In the genomic region with DNA sequence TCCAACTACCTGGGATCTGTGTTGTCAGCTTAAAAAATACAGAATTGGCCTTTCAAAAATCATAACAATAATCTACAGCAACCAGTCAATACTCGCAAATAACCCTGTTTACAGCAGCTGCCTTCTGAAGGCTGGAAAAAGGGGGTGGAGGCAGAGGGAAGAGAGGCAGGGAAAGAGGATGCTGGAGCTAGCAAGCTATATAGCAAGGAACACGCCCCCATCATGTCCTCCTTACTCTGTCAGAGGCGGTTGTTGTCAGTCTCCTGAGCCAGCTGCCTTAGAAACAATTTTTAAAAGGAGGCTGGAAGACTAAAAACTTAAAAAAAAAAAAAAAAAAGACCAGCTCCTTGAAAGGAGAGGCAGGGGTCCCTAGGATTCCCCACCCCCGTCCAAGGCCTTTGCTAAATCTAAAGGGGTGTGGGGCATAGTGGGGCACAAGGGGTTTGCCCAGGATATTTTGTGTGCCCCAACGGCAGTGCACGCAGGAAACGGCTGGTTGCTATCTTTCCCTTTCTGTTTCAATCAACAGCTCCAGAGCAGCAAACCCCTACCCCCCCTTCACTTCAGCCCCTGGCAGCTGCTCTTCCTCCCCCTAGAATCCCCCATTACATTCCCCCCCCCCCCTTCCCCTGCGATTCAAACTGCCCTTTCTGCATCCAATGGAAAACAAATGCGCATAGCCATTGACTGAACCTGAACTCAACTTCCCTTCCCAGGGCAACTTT, we compare ENCODE assay signal across 8 mouse cellular contexts. TPM values are rescaled to one million over a fixed set of nuclear protein-coding genes. Genes with fewer than 3 reads are reported as not detected.
DNase-seq lines count a peak whose midpoint lies in the region; ATAC-seq lines count a peak whose summit lies in the region.

No protein-coding gene starts in this region.

- peak overlapping the region; percentile 97 for H3K4me3 ChIP-seq in kidney, embryonic 16.5 days (ENCODE audit: low read length)
- H3K4me3 ChIP-seq in hindbrain, embryonic 12.5 days = peak overlapping the region; percentile 68
- peak overlapping the region; percentile 99 for H3K4me3 ChIP-seq in midbrain, embryonic 11.5 days (ENCODE audit: low read depth, low read length)

- peak overlapping the region; percentile 95 for H3K4me2 ChIP-seq in kidney, embryonic 16.5 days (replicated peaks; ENCODE audit: low read depth, low read length)
- peak overlapping the region; percentile 82 for H3K4me2 ChIP-seq in hindbrain, embryonic 12.5 days (replicated peaks)
- peak overlapping the region; percentile 97 for H3K4me2 ChIP-seq in midbrain, embryonic 11.5 days

- 21% methylated on average over 9 of the region's 9 CpGs for WGBS in kidney, embryonic 16.5 days
- 30% methylated on average over 9 of the region's 9 CpGs for WGBS in hindbrain, embryonic 12.5 days
- WGBS in midbrain, embryonic 11.5 days = 42% methylated on average over 9 of the region's 9 CpGs

- H3K27ac ChIP-seq in kidney, embryonic 16.5 days (ENCODE audit: low read length) = no peak overlapping the region
- H3K27ac ChIP-seq in hindbrain, embryonic 12.5 days = peak overlapping the region; percentile 100
- H3K27ac ChIP-seq in midbrain, embryonic 11.5 days (ENCODE audit: low read depth, low read length) = peak overlapping the region; percentile 83; the same call in 1 of the 2 replicates

- H3K27me3 ChIP-seq in kidney, embryonic 16.5 days (ENCODE audit: insufficient read depth, low read length) = no peaks in the 10 kb centered on the region
- no peaks in the 10 kb centered on the region for H3K27me3 ChIP-seq in hindbrain, embryonic 12.5 days
- H3K27me3 ChIP-seq in midbrain, embryonic 11.5 days (ENCODE audit: control insufficient read depth, insufficient read depth, low read length) = no peaks in the 10 kb centered on the region

- H3K36me3 ChIP-seq in kidney, embryonic 16.5 days (ENCODE audit: insufficient read depth, low read length) = no peaks in the 10 kb centered on the region
- H3K36me3 ChIP-seq in hindbrain, embryonic 12.5 days = no peaks in the 10 kb centered on the region
- no peaks in the 10 kb centered on the region for H3K36me3 ChIP-seq in midbrain, embryonic 11.5 days (ENCODE audit: control insufficient read depth, insufficient read depth, low read length)

- peak overlapping the region; percentile 96 for H3K9ac ChIP-seq in kidney, embryonic 16.5 days (replicated peaks; ENCODE audit: low read length)
- H3K9ac ChIP-seq in hindbrain, embryonic 12.5 days = peak overlapping the region; percentile 86
- peak overlapping the region; percentile 96; the same call in 1 of the 2 replicates for H3K9ac ChIP-seq in midbrain, embryonic 11.5 days (ENCODE audit: low read length)

- no peak for ATAC-seq in kidney, embryonic 16.5 days (ENCODE audit: low FRiP score, low TSS enrichment)
- ATAC-seq in activated CD4-positive, CD25-positive, alpha-beta regulatory T cell, adult 4 months = peak; percentile 70
- ATAC-seq in hindbrain, embryonic 12.5 days (ENCODE audit: low FRiP score) = no peak
- ATAC-seq in midbrain, embryonic 11.5 days (ENCODE audit: low FRiP score) = no peak

- H3K4me1 ChIP-seq in kidney, embryonic 16.5 days (ENCODE audit: insufficient read depth, low read length) = peaks cover 52% of the 10 kb centered on the region
- H3K4me1 ChIP-seq in hindbrain, embryonic 12.5 days = peaks cover 58% of the 10 kb centered on the region
- H3K4me1 ChIP-seq in midbrain, embryonic 11.5 days (ENCODE audit: control insufficient read depth, insufficient read depth, low read length) = peaks cover 27% of the 10 kb centered on the region

- no peak for DNase-seq in kidney, postnatal 4 days
- DNase-seq in midbrain, embryonic 11.5 days (ENCODE audit: low spot score, missing footprints) = peak; percentile 73
- DNase-seq in thymus, postnatal 4 days = peak; percentile 62
- DNase-seq in urinary bladder, postnatal 36 days (ENCODE audit: low spot score in 2 of 2) = no peak
- DNase-seq in testis, postnatal 10 days (ENCODE audit: low spot score) = no peak

- H3K9me3 ChIP-seq in kidney, embryonic 16.5 days (ENCODE audit: low read length) = no peaks in the 10 kb centered on the region
- H3K9me3 ChIP-seq in hindbrain, embryonic 12.5 days (replicated peaks) = no peaks in the 10 kb centered on the region
- H3K9me3 ChIP-seq in midbrain, embryonic 11.5 days (ENCODE audit: control insufficient read depth, low read length) = no peaks in the 10 kb centered on the region

RNA-seq across cellular contexts. Expression of a gene that starts 2.2 kb away (rescaled TPM):
- 10.8 and 13.5 TPM in 2 replicates for polyA plus RNA-seq in kidney, embryonic 16.5 days (2015; fragmentation: Nextera tagmentation; extraction: Ambion mirVana)
- 10 to 100 TPM; 28.7 to 31.1 TPM for polyA plus RNA-seq in activated CD4-positive, CD25-positive, alpha-beta regulatory T cell, adult 4 months (2017; shearing (Covaris generic))
- polyA plus RNA-seq in hindbrain, embryonic 12.5 days (2016; fragmentation: Nextera tagmentation; extraction: Ambion mirVana) = 29.5 and 33.2 TPM in 2 replicates
- polyA plus RNA-seq in midbrain, embryonic 11.5 days (2014; fragmentation: Nextera tagmentation; extraction: Ambion mirVana) = 14.0 and 19.4 TPM in 2 replicates

RNA-seq across cellular contexts. Expression of a gene that starts 41.6 kb away (rescaled TPM):
- 677 and 753 TPM in 2 replicates for polyA plus RNA-seq in kidney, embryonic 16.5 days (2015; fragmentation: Nextera tagmentation; extraction: Ambion mirVana)
- polyA plus RNA-seq in activated CD4-positive, CD25-positive, alpha-beta regulatory T cell, adult 4 months (2017; shearing (Covaris generic)) = 100 to 1,000 TPM; 538 to 670 TPM
- polyA plus RNA-seq in hindbrain, embryonic 12.5 days (2016; fragmentation: Nextera tagmentation; extraction: Ambion mirVana) = 489 and 578 TPM in 2 replicates
- polyA plus RNA-seq in midbrain, embryonic 11.5 days (2014; fragmentation: Nextera tagmentation; extraction: Ambion mirVana) = 574 and 619 TPM in 2 replicates

Comparison
In these comparisons a context has a peak if more than half of its experiments do, and no peak if none do; other contexts are left out.
1. DNase-seq: peak in midbrain, embryonic 11.5 days (single experiment) and thymus, postnatal 4 days (single experiment); none in kidney, postnatal 4 days (0 of 2), urinary bladder, postnatal 36 days (0 of 2) and testis, postnatal 10 days (single experiment).
2. Peak in every context shown above with its lines, with median percentiles within 50 percentile points of each other: H3K4me2 ChIP-seq, H3K4me3 ChIP-seq and H3K9ac ChIP-seq.